Mouse (Mus musculus): ENCODE measurements at regions not wholly inside any gene's neighbourhood (a gene's known extent, or its start where the extent isn't known, plus 50 kb on each side); places are given as distances from the start of the nearest gene placed in this dataset.

- in situ Hi-C loops (cut with MboI, MseI), result no loop called here
These were observed 59.7 kb downstream of the H2al1j start for GRCm38 (mm10) chrX:11387200-11387940.

- in situ Hi-C loops (cut with MboI, MseI), result no loop called here
These were observed 61.2 kb downstream of the H2al1j start for GRCm38 (mm10) chrX:11388860-11389259.

GRCm38 (mm10) chrX:11400406-11400805 is 72.8 kb downstream of the H2al1j start:
- in situ Hi-C loops (cut with MboI, MseI), result loop anchor here (5.0 kb wide), 1 partner anchor 107 kb away; no protein-coding TSS in a partner anchor

- in situ Hi-C loops (cut with MboI, MseI), result loop anchor here (5.0 kb wide), 1 partner anchor 103 kb away; no protein-coding TSS in a partner anchor
These were observed 76.7 kb downstream of the H2al1j start for GRCm38 (mm10) chrX:11404369-11404768.

- in situ Hi-C loops (cut with MboI, MseI), result no loop called here
These were observed 84.7 kb downstream of the H2al1j start for GRCm38 (mm10) chrX:11412316-11412826.

- in situ Hi-C loops (cut with MboI, MseI), result no loop called here
These were observed 88.0 kb downstream of the H2al1j start for GRCm38 (mm10) chrX:11415662-11416061.

GRCm38 (mm10) chrX:11416510-11416909 is 88.9 kb downstream of the H2al1j start:
- in situ Hi-C loops (cut with MboI, MseI), result no loop called here

GRCm38 (mm10) chrX:11417861-11418260 is 90.2 kb downstream of the H2al1j start:
- in situ Hi-C loops (cut with MboI, MseI), result no loop called here

GRCm38 (mm10) chrX:11418261-11418660 is 90.6 kb downstream of the H2al1j start:
- in situ Hi-C loops (cut with MboI, MseI), result no loop called here

- in situ Hi-C loops (cut with MboI, MseI), result no loop called here
These were observed 91.6 kb downstream of the H2al1j start for GRCm38 (mm10) chrX:11419162-11419631.

- in situ Hi-C loops (cut with MboI, MseI), result loop anchor here (25.0 kb wide), 1 partner anchor 120 kb away; the partner anchor contains the start of genes H2al1b, H2al1c, H2al1d and H2al1e
These were observed 104.9 kb downstream of the H2al1j start for GRCm38 (mm10) chrX:11432403-11433004.

- in situ Hi-C loops (cut with MboI, MseI), result loop anchor here (25.0 kb wide), 1 partner anchor 123 kb away; the partner anchor contains the start of genes H2al1b, H2al1c, H2al1d and H2al1e
These were observed 107.7 kb downstream of the H2al1j start for GRCm38 (mm10) chrX:11435338-11435737.

GRCm38 (mm10) chrX:11437151-11437944 is 109.7 kb downstream of the H2al1j start:
- in situ Hi-C loops (cut with MboI, MseI), result loop anchor here (25.0 kb wide), 1 partner anchor 125 kb away; the partner anchor contains the start of genes H2al1b, H2al1c, H2al1d and H2al1e

GRCm38 (mm10) chrX:11443543-11443942 is 115.9 kb downstream of the H2al1j start:
- in situ Hi-C loops (cut with MboI, MseI), result loop anchor here (25.0 kb wide), 1 partner anchor 131 kb away; the partner anchor contains the start of genes H2al1b, H2al1c, H2al1d and H2al1e

GRCm38 (mm10) chrX:11444261-11444725 is 116.7 kb downstream of the H2al1j start:
- in situ Hi-C loops (cut with MboI, MseI), result loop anchor here (25.0 kb wide), 1 partner anchor 132 kb away; the partner anchor contains the start of genes H2al1b, H2al1c, H2al1d and H2al1e

- in situ Hi-C loops (cut with MboI, MseI), result loop anchor here (25.0 kb wide), 1 partner anchor 136 kb away; the partner anchor contains the start of genes H2al1b, H2al1c, H2al1d and H2al1e
These were observed 121.1 kb downstream of the H2al1j start for GRCm38 (mm10) chrX:11448711-11449110.

GRCm38 (mm10) chrX:11458521-11458920 is 130.9 kb downstream of the H2al1j start:
- in situ Hi-C loops (cut with MboI, MseI), result no loop called here

- in situ Hi-C loops (cut with MboI, MseI), result no loop called here
These were observed 136.4 kb downstream of the H2al1j start for GRCm38 (mm10) chrX:11463955-11464511.

GRCm38 (mm10) chrX:11466191-11466590 is 138.6 kb downstream of the H2al1j start:
- in situ Hi-C loops (cut with MboI, MseI), result no loop called here

GRCm38 (mm10) chrX:11479696-11480339 is 152.2 kb downstream of the H2al1j start:
- in situ Hi-C loops (cut with MboI, MseI), result no loop called here
